ENCODE assay signal across 25 mouse cellular contexts in the genomic region with DNA sequence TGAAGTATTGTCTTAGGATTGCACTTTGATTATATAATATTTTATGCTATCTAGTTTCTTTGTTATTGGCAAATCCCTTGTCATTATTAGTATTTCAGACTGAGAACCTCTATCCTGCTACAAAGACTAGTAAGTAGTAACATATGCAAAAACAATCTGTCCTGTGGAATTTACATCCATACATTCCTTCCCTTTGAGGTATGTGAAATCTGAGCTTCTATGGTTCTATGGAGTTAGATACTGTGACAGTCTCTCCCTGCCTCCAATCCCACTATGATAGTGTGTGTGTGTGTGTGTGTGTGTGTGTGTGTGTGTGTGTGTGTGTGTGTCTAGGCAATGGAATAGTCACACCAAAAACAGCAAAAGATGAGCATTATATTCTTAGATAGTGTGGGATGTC.
DNase-seq lines count a peak whose midpoint lies in the region; ATAC-seq lines count a peak whose summit lies in the region.
"Had no signal": no experiment of that assay in that cellular context is flagged by ENCODE, and none has a peak within 500 bp of the region (broad histone marks: within the 10 kb centered on the region; RNA-seq: fewer than 3 reads in every experiment).

No protein-coding gene starts in this region.

- no peak overlapping the region for H3K4me3 ChIP-seq in embryonic facial prominence, embryonic 13.5 days
- H3K4me3 ChIP-seq in limb, embryonic 13.5 days: no peak overlapping the region
- H3K4me3 ChIP-seq: erythroblast, embryonic 14.5 days; forebrain, embryonic 13.5 days; heart, embryonic 12.5 days; hindbrain, embryonic 12.5 days; left cerebral cortex, adult 2 months; midbrain, embryonic 15.5 days; neural tube, embryonic 13.5 days; stomach, embryonic 15.5 days had no signal

- no peaks in the 10 kb centered on the region for H3K9me3 ChIP-seq in embryonic facial prominence, embryonic 13.5 days
- no peaks in the 10 kb centered on the region for H3K9me3 ChIP-seq in limb, embryonic 13.5 days
- H3K9me3 ChIP-seq: forebrain, embryonic 13.5 days; heart, embryonic 12.5 days; hindbrain, embryonic 12.5 days; midbrain, embryonic 15.5 days; neural tube, embryonic 13.5 days; stomach, embryonic 15.5 days had no signal

- H3K9ac ChIP-seq in embryonic facial prominence, embryonic 13.5 days: no peak overlapping the region
- no peak overlapping the region for H3K9ac ChIP-seq in limb, embryonic 13.5 days
- H3K9ac ChIP-seq: forebrain, embryonic 13.5 days; heart, embryonic 12.5 days; hindbrain, embryonic 12.5 days; midbrain, embryonic 15.5 days; neural tube, embryonic 13.5 days; stomach, embryonic 15.5 days had no signal

- ATAC-seq in embryonic facial prominence, embryonic 13.5 days (ENCODE audit: insufficient number of reproducible peaks, insufficient read depth, low FRiP score, low TSS enrichment, low read depth): no peak
- ATAC-seq in limb, embryonic 13.5 days (ENCODE audit: low FRiP score, low read depth): peak; percentile 89
- ATAC-seq: forebrain, embryonic 13.5 days; midbrain, embryonic 15.5 days had no signal

- H3K27ac ChIP-seq in embryonic facial prominence, embryonic 13.5 days: peak overlapping the region; percentile 51; the same call in 1 of the 2 replicates
- H3K27ac ChIP-seq in limb, embryonic 13.5 days: no peak overlapping the region
- H3K27ac ChIP-seq: forebrain, embryonic 13.5 days; hindbrain, embryonic 12.5 days; left cerebral cortex, adult 2 months; midbrain, embryonic 15.5 days; neural tube, embryonic 13.5 days; stomach, embryonic 15.5 days had no signal

- peak; percentile 37 for DNase-seq in NIH3T3 (ENCODE audit: low read depth)
- peak; percentile 47 for DNase-seq in embryo, embryonic 10.5 days (ENCODE audit: low spot score)
- DNase-seq in spleen, postnatal 36 days (ENCODE audit: low spot score in 2 of 2): no peak
- DNase-seq in right cerebral cortex, postnatal 10 days (ENCODE audit: low spot score in 2 of 2): no peak
- DNase-seq in left cerebral cortex, postnatal 10 days (ENCODE audit: extremely low spot score in 1 of 2, low spot score in 2 of 2): no peak
- DNase-seq: adrenal gland, postnatal 25 days; cerebellum, adult 8-10 months; gastrocnemius, postnatal 10 days; heart, adult 11 months; heart, postnatal 10 days; kidney, adult 18-20 months; kidney, postnatal 10 days; liver; lung, postnatal 4 days; right cerebral cortex, postnatal 4 days had no signal

- H3K4me1 ChIP-seq in embryonic facial prominence, embryonic 13.5 days: no peaks in the 10 kb centered on the region
- H3K4me1 ChIP-seq in limb, embryonic 13.5 days: no peaks in the 10 kb centered on the region
- H3K4me1 ChIP-seq: heart, embryonic 12.5 days; hindbrain, embryonic 12.5 days; midbrain, embryonic 15.5 days; neural tube, embryonic 13.5 days; stomach, embryonic 15.5 days had no signal

- H3K4me2 ChIP-seq in embryonic facial prominence, embryonic 13.5 days: no peak overlapping the region
- H3K4me2 ChIP-seq in limb, embryonic 13.5 days (replicated peaks): no peak overlapping the region
- H3K4me2 ChIP-seq: forebrain, embryonic 13.5 days; heart, embryonic 12.5 days; hindbrain, embryonic 12.5 days; midbrain, embryonic 15.5 days; neural tube, embryonic 13.5 days; stomach, embryonic 15.5 days had no signal

- no peaks in the 10 kb centered on the region for H3K36me3 ChIP-seq in embryonic facial prominence, embryonic 13.5 days
- no peaks in the 10 kb centered on the region for H3K36me3 ChIP-seq in limb, embryonic 13.5 days
- H3K36me3 ChIP-seq: heart, embryonic 12.5 days; hindbrain, embryonic 12.5 days; midbrain, embryonic 15.5 days; neural tube, embryonic 13.5 days; stomach, embryonic 15.5 days had no signal

- intact Hi-C loops in left cerebral cortex, postnatal 10 days (cut with DNase I): no loop called here

- H3K27me3 ChIP-seq in embryonic facial prominence, embryonic 13.5 days: no peaks in the 10 kb centered on the region
- H3K27me3 ChIP-seq in limb, embryonic 13.5 days: no peaks in the 10 kb centered on the region
- H3K27me3 ChIP-seq: forebrain, embryonic 13.5 days; heart, embryonic 12.5 days; hindbrain, embryonic 12.5 days; midbrain, embryonic 15.5 days; neural tube, embryonic 13.5 days; stomach, embryonic 15.5 days had no signal

Comparison
In these comparisons a context has a peak if more than half of its experiments do, and no peak if none do; other contexts are left out.
1. DNase-seq: peak in NIH3T3 (single experiment) and embryo, embryonic 10.5 days (single experiment); none in spleen, postnatal 36 days (0 of 2), right cerebral cortex, postnatal 10 days (0 of 2) and left cerebral cortex, postnatal 10 days (0 of 2).